Mouse (Mus musculus) lung, postnatal 36 days (tissue): ENCODE results near the gene Slc25a33.

Source experiments
- DNase-seq: peaks from one replicate; pipeline ENCODE4 v3.0.0; 2022; ENCODE audit warnings: mixed read lengths

The Slc25a33 gene

GRCm38 (mm10) chr4:149724916-149725470 lies 49.1 kb downstream of the Slc25a33 start:
- no peak for DNase-seq

GRCm38 (mm10) chr4:149723855-149724731 lies 50.0 kb downstream of the Slc25a33 start:
- DNase-seq = peak; percentile 81

GRCm38 (mm10) chr4:149723021-149723390 lies 51.1 kb downstream of the Slc25a33 start:
- DNase-seq = no peak

- DNase-seq = no peak
These were observed 51.7 kb downstream of the Slc25a33 start for GRCm38 (mm10) chr4:149722104-149723020.

- no peak for DNase-seq
These were observed 52.9 kb downstream of the Slc25a33 start for GRCm38 (mm10) chr4:149721163-149721562.

GRCm38 (mm10) chr4:149719686-149720085 lies 54.4 kb downstream of the Slc25a33 start:
- DNase-seq = peak; percentile 35

GRCm38 (mm10) chr4:149714542-149714941 lies 59.5 kb downstream of the Slc25a33 start:
- no peak for DNase-seq

GRCm38 (mm10) chr4:149711955-149712354 lies 62.1 kb downstream of the Slc25a33 start:
- DNase-seq = peak; percentile 59

GRCm38 (mm10) chr4:149711485-149711884 lies 62.6 kb downstream of the Slc25a33 start:
- no peak for DNase-seq

- DNase-seq = peak; percentile 89
These were observed 63.6 kb downstream of the Slc25a33 start for GRCm38 (mm10) chr4:149710510-149710909.

GRCm38 (mm10) chr4:149705941-149706340 lies 68.1 kb downstream of the Slc25a33 start:
- DNase-seq = peak; percentile 53

GRCm38 (mm10) chr4:149705298-149705697 lies 68.8 kb downstream of the Slc25a33 start:
- DNase-seq = no peak

- peak; percentile 74 for DNase-seq
These were observed 71.7 kb downstream of the Slc25a33 start, which contains the start of gene Pik3cd for GRCm38 (mm10) chr4:149702210-149702979. Gene Pik3cd (minus strand): TSS chr4:149702571.

GRCm38 (mm10) chr4:149701426-149702209 lies 72.5 kb downstream of the Slc25a33 start:
- peak; percentile 83 for DNase-seq

GRCm38 (mm10) chr4:149699953-149700352 lies 74.1 kb downstream of the Slc25a33 start:
- no peak for DNase-seq

- peak; percentile 71 for DNase-seq
These were observed 75.8 kb downstream of the Slc25a33 start for GRCm38 (mm10) chr4:149698197-149698821.

GRCm38 (mm10) chr4:149697506-149698196 lies 76.4 kb downstream of the Slc25a33 start:
- DNase-seq = peak; percentile 39

- peak; percentile 48 for DNase-seq
These were observed 77.7 kb downstream of the Slc25a33 start for GRCm38 (mm10) chr4:149696189-149696971.
